Mouse (Mus musculus) retina, postnatal 7 days (tissue): ENCODE measurements at regions not wholly inside any gene's neighbourhood (a gene's known extent, or its start where the extent isn't known, plus 50 kb on each side); places are given as distances from the start of the nearest gene placed in this dataset.

Experiments used
- DNase-seq: peaks from one replicate; pipeline ENCODE4 v3.0.0-alpha.2; 2012; ENCODE audit warnings: low read depth, low spot score

- no peak for DNase-seq
Measured at GRCm38 (mm10) chr11:71512271-71513066, 237.3 kb upstream of the Wscd1 start.

DNA sequence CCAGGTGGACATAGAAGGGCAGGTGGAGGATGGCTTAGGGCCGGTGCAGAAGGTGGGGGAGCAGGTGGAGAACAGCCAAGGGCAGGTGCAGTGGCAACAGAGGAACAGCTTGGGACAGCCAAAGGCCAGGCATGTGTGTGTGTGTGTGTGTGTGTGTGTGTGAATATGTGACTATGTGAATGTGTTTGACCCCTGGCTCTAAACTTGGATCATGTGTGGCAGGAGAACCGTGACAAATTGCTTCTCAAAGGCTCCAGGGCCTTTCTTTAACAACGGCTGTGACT is 236.7 kb upstream of the Wscd1 start:
- no peak for DNase-seq

- DNase-seq, result no peak
Measured at GRCm38 (mm10) chr11:71515264-71515663, 234.5 kb upstream of the Wscd1 start.

DNA sequence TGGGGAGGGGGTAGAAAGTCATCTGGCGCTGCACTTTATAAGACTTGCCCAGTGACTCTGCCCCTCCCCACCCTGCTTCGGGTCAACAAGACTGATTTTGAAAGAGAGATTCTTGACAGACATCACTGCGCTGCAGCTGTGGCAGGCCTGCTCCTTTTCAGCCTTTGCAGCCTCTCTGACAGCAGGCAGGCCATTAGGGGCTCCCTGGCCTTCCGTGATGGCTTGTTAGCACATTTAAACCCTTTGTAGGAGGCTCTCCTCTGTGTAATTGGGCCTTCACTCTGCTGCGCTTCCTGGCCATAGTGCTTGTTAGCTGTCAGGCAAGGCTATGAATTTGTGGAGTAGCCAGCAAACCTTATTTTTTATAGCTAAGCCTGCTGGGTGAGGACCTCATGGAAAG is 232.3 kb upstream of the Wscd1 start:
- no peak for DNase-seq

GRCm38 (mm10) chr11:71527691-71528090 is 222.0 kb upstream of the Wscd1 start:
- no peak for DNase-seq

GRCm38 (mm10) chr11:71528588-71528987 is 221.1 kb upstream of the Wscd1 start:
- no peak for DNase-seq

DNA sequence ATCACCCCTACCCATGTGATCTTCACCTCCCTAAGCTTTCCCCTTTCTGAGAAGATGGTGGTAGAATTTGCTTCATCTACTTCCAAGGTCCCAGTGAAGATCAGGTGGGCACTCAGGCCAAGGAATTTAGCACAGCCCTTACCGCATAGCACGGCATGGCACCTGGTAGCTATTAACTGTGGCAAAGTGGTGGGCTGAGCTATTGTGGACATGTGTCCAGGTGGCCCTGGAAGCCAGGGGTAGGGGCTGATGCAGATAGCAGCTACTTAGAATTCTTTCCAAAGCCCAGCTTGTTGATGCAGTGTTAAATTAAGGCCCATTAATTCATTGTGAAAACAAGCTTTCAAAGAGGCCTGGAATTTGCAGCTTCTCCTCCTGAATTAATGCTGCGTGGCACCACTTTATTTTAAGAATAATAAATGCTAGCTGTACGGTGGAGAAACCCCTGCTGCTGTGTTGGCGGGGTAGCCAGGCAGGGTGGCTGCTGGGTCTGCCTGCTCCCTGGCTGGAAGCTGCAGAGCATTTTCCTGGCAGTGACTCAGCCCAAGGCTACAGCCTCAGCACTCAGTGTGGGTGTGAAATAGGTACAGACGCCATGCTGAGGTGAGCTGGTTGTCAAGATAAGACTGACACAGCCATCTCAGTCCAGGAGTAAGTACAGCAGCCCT is 208.4 kb upstream of the Wscd1 start:
- DNase-seq, result no peak

GRCm38 (mm10) chr11:71557412-71557811 is 192.3 kb upstream of the Wscd1 start:
- DNase-seq, result no peak

GRCm38 (mm10) chr11:71564831-71565230 is 184.9 kb upstream of the Wscd1 start:
- DNase-seq, result no peak

DNA sequence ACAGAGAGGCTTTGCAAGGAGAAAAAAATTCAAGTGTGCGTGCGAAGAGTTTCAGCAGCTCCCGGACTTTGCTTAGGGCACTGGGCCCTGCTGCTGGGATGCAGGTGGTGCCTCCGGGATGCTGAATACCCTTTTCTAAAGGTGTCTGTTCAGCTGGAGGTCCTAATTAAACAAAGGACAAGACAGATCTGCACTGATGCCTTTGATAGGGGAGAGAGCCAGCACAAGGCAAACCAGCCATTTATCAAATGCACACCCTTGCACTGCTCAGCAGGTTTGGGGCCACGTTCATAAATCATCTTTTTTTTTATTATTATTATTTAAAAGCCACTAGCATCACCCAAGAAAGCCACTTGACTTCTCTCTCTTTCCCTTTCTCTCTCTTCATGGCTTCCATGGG is 172.9 kb upstream of the Wscd1 start:
- DNase-seq, result no peak

DNA sequence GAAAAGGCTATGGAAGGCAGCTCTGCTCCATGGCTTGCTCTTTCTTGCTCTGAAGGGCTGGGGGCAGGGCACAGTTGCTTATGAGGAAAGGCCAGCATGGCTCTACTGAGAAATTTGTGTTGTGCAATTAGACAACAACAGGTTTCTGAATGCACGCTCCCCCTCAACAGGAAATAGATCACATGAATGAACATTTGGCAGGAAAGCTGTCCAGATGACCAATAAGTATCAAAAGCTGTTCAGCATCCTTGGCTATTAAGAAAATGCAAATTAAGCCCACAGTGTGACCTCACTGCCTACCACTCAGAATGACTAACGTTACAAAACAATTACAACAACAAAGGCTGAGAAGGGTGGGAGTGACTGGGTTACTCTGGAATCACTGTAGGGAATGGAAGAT is 167.9 kb upstream of the Wscd1 start:
- DNase-seq, result no peak

- no peak for DNase-seq
Measured at GRCm38 (mm10) chr11:71591014-71591413, 158.7 kb upstream of the Wscd1 start.

- no peak for DNase-seq
Measured at GRCm38 (mm10) chr11:71594250-71594847, 155.4 kb upstream of the Wscd1 start.

DNA sequence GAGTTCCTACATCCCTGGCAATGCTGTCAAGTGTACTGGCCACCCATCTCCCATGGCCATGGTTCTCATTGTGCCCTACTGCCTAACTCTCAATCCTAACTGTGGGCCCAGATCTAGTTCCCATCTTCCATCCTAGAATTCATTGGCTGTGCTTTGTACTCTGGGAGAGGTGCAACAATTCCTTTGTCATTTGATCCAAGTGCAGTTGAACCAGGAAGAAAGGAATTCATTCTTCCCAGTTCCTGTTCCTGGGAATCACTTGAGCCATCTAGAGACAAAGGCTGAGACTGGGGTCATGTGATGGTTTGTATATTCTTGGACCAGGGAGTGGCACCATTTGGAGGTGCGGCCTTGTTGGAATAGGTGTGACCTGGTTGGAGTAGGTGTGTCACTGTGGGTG is 152.0 kb upstream of the Wscd1 start:
- no peak for DNase-seq

- no peak for DNase-seq
Measured at GRCm38 (mm10) chr11:71610782-71611181, 138.9 kb upstream of the Wscd1 start.

GRCm38 (mm10) chr11:71615526-71615925 is 134.2 kb upstream of the Wscd1 start:
- no peak for DNase-seq

DNA sequence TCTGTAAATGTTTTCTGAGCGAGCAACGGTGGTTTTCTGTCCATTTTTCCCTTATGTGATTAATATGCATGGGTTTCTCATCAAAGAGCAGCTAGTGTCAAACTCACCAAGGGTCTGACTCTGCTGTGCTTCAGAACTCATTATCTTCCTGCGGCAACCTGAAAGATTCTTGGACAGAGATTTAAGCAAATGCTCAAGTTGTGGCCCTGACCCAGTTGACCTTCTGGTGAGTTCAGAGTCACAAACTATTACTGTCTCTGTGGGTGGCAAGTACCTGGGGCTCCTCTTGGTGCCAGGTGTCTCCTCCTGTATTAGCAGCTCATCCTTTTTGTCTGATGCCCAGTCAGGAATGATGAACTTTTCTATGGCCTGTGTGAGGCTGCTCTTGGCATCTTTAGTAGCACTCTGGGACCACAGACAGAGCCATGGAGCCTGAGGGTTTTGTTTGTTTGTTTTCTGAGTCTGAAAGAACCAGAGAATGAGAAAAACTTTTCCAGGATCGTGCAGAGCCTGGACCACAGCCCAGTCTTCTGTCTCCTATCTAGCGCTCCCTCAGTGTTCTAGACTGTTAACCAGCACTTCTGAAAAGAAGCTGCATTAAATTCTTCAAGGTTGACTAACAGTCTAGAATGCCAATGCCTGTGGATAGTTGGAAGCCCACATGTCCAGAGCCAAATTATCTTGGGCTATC is 124.1 kb upstream of the Wscd1 start:
- DNase-seq, result no peak

DNA sequence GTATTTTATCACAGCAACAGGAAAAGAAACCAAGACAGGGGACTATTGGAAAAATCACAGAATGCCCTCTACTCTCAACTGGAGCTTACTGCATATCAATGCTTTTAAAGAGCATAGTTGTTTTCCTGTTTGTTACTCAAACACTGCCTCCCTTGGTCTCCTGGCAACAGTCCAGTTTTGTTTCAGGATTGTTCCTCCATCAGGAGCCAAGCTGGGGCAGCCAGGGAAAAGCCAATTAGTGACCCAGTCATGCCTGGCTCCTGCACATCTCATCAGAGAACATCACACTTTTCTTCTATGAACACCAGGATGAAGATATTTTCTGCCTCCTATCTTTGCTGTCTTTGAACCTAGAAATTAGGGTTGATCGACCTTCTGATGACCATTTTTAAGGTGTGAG is 113.6 kb upstream of the Wscd1 start:
- DNase-seq, result no peak

- peak; percentile 36 for DNase-seq
Measured at GRCm38 (mm10) chr11:71636785-71637184, 112.9 kb upstream of the Wscd1 start.

GRCm38 (mm10) chr11:71642886-71643285 is 106.8 kb upstream of the Wscd1 start:
- DNase-seq, result no peak

DNA sequence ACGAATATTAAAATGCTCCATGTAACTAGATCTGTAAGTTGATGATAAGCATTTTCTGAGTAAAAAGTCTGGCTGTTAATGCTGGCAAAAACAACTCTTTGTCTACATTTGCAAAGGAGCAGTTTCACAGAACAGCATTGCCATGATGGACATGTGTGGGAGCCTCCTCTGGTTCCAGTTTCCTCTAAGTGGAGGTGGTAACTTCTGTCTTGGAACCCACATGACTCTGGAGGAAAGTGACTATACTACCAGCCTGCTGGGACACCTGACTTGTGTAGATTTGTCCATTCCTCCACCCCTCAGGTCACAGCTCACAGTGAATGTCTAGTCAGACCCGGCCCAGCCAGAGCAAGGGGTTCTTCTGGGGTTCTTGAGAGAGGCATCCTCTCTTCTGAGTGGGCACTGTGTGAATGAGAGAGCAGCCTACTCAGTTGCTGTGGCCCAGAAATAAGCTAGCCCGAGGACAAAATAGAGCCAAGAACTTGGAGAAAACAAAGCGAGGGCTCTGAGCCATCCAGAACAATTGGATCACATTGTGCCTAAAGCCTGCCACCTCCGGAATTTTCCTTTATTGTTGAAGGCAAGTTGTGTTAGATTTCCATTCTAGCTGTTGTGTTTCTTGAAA is 97.9 kb upstream of the Wscd1 start:
- DNase-seq, result no peak

DNA sequence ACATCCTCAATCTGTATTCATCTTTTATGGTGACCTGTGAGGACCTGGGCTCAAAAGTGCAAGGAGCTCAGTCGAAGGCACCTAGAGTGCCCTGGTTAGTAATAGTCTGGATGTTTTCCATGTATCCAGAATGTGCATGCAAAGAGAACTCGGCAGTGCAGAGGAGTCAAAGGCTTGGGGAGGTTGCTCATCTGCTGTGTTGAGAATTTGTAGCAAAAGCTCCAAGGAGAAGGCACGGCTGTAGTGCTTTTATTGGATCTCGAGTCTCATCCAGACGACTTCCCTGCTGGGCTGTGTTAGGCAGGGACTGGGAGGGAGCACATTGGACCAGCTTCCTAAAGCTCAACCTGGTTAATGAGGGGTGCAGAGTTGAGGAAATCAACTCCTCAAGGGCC is 97.3 kb upstream of the Wscd1 start:
- no peak for DNase-seq
